Mouse (Mus musculus): Measurements from ENCODE around the gene Mef2c.

The Mef2c gene

GRCm38 (mm10) chr13:83610124-83610523 is 106.3 kb downstream of the Mef2c start:
- DNase-seq (ENCODE audit: low spot score) = no peak

DNA sequence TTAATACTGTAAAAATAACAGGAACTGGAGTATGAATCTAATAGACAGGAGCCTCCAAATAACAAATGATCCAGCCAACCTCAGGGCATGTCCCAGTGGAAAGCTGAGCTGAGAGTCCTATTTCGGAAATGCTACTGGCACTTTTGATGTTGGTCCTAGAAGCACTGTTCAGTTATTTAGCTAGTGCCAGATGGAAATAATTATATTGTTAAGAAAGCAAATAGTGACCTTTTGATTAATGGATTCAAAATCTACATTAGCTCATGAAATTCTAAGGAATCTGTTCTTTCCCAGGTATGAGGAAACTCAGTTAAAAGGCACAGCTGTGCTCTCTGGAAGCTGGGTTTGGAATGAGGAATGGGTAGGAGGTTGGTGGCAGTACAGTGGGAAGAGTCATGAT is 108.4 kb downstream of the Mef2c start:
- DNase-seq (ENCODE audit: low spot score) = no peak

GRCm38 (mm10) chr13:83615875-83616274 is 112.0 kb downstream of the Mef2c start:
- DNase-seq (ENCODE audit: low spot score) = no peak

- no peak for DNase-seq (ENCODE audit: low spot score)
Measured at GRCm38 (mm10) chr13:83624651-83625050, 120.8 kb downstream of the Mef2c start.

DNA sequence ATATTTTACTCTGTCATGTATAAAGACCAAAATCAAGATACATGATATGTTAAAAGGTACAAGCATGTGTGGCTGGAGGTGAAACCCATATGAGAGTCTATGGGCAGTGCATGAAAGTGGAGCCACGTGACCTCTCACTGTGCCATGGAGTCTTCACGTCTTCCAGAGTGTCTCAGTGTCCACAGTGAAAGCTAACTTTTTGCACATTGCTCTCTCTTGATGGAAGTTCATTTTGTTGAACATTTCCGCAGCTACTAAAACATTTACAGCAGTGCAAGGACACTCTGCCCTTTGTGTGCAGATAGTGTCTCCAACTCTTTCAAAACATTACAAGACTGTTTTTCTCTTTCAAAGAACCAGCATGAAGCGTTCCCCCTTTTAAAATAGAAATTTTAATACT is 123.6 kb downstream of the Mef2c start:
- no peak for DNase-seq (ENCODE audit: low spot score)

- no peak for DNase-seq (ENCODE audit: low spot score)
Measured at GRCm38 (mm10) chr13:83628139-83628538, 124.3 kb downstream of the Mef2c start.

DNA sequence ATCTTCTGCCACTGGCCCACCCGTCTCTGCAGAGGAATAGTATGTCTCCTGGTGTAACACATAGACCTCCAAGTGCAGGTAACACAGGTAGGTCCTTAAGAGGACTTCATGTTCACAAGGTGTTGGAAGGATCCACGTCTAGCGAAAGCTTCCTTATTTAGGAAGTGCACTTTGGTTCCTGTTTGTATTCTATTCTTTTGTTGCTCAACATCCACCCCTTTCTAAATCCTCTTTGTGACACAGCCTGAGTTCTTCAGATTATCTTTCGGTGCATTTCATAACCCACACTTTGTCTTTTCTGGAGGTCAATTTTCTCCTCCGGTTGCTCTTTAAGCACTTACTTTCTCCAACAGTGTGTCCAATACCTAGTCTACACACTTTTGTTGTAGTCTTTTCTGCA is 129.3 kb downstream of the Mef2c start:
- DNase-seq (ENCODE audit: low spot score) = no peak

- no peak for DNase-seq (ENCODE audit: low spot score)
Measured at GRCm38 (mm10) chr13:83635218-83635617, 131.4 kb downstream of the Mef2c start.

DNA sequence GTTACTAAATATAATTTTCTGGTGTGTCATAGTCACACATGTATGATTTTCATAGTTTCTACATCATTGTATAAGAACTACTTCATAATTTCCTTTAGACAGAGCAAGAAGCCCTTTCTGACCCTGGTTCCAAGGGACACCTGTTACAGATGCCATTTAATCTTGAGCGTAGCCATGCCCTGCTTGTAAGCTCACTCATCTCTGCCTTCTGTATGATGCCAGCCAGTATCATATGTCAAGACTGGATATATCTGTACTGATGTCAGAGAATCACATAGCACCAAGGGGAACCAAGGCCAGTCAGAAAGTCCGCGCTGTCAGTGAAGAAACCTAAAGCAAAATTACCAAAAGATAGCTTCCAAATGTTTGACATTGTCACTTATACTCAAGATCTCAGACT is 133.8 kb downstream of the Mef2c start:
- DNase-seq (ENCODE audit: low spot score) = no peak

- no peak for DNase-seq (ENCODE audit: low spot score)
Measured at GRCm38 (mm10) chr13:83638735-83639134, 134.9 kb downstream of the Mef2c start.

- no peak for DNase-seq (ENCODE audit: low spot score)
Measured at GRCm38 (mm10) chr13:83649051-83649450, 145.2 kb downstream of the Mef2c start.

- no peak for DNase-seq (ENCODE audit: low spot score)
Measured at GRCm38 (mm10) chr13:83649795-83650476, 146.1 kb downstream of the Mef2c start.

DNA sequence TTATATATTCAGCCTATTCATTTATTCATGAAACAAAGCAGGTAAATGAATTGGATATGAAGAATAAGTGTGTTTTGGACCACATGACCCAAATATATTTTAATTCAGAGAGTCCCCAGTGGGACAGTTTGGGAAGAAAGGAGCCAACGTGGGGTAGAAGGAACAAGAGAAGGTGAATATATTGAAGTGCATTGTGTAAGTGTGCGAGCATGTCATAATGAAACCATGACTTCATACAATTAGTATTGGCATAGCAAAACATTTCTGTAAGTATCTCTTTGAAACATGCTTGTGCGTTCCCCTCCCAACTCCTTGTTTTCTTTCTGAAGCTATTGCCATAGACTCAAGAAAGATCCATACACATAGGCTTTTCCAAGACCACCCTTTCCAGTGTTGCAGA is 147.0 kb downstream of the Mef2c start:
- DNase-seq (ENCODE audit: low spot score) = no peak

DNA sequence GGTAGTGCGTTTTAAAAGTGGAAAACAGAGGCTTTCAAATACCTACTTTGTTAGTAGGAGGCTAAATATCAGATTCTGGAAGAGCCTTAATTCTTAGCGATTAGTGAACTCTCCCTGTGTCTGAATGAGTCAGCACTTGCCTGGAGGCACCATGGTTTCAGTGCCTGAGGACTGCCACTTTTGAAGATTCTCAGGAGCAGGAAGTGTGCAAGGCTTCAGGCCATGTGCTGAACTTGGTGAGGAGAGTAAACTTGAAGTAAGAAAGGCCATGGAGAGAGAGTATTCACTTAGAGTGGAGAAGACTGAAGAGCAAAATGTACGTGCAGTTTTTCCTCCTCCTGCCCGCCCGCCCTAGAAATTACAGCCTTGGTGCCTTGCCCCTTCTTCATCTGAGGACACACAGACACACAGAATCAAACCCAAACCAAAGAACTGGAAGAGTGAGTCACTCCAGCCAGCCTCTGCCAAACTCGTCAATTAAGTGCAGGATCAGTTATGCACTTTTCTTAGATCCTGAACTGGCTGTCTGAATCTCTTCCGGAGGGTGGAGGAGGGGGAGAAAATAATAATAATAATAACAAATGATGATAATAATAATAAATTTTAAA is 148.2 kb downstream of the Mef2c start:
- DNase-seq (ENCODE audit: low spot score) = no peak

DNA sequence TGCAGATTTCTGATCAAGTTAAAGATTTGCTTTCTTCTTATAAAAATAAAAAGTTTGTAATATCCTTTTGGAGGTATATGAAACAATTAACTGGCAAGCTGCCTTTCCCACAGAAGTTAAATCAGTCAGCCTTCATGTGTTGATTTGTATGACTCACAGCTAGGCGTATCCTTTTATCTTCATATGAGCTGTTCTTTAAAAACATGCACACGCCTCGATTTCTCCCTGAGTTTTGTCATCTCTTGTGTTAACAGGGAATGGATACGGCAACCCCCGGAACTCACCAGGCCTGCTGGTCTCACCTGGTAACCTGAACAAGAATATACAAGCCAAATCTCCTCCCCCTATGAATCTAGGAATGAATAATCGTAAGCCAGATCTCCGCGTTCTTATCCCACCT is 148.7 kb downstream of the Mef2c start:
- DNase-seq (ENCODE audit: low spot score) = no peak

DNA sequence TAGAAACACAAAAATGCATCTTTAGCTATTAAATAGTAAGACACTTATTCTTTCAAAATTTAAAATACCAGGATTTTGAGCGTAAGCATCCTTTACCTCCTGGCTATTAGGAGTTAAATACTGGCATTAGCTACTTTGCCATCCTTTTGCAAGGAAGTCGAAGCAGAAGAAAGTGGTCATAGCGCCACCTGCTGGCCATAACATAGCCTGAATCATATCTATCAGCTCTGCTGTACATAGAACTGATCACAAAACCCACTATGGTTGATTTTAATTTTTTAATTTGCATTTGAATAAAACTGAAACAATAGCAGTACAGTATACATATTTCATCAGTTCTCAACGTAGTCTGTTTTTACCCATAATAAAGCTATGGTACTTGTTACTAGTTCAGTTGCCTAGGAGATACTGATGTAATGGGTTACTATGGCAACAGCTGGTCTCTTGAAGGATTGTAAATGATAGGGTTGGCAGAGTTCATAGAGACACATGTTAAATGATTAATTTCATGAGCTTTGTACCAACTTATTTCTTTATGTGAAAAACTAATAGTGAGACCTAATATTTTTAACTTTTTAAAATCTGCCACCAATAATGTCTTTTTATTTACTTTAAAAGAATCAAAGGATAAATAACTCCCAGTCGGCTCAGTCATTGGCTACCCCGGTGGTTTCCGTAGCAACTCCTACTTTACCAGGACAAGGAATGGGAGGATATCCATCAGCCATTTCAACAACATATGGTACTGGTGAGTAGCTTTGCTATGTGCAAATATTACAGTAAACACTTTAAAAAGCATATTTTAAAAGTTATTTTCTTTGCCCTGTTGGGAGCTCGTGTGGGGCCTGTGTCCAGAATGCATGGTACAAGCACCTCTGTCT is 151.3 kb downstream of the Mef2c start:
- DNase-seq (ENCODE audit: low spot score) = peak; percentile 57

GRCm38 (mm10) chr13:83656094-83656493 is 152.3 kb downstream of the Mef2c start:
- no peak for DNase-seq (ENCODE audit: low spot score)

- peak; percentile 12 for DNase-seq (ENCODE audit: low spot score)
Measured at GRCm38 (mm10) chr13:83656773-83657172, 152.9 kb downstream of the Mef2c start.

DNA sequence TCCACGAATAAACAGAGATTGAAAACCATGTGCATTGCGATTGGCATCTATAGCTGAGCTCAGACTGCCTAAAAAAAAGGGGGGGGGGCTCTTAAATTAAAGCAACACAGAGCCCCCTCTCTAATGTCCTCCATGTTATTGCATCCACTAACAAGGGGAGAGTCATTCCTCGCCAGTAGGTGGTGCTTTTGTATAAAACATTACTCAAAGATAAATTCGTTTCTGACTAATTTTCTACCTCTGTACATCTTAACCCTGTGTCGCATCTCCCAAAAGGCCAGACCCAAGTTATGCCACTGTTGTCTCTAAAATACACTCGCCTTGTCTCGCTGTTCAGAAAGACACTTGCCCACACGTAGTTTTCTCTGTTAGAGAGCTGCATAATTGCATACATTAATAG is 156.9 kb downstream of the Mef2c start:
- no peak for DNase-seq (ENCODE audit: low spot score)

- no peak for DNase-seq (ENCODE audit: low spot score)
Measured at GRCm38 (mm10) chr13:83661166-83661565, 157.3 kb downstream of the Mef2c start.

GRCm38 (mm10) chr13:83662089-83662551 is 158.3 kb downstream of the Mef2c start:
- no peak for DNase-seq (ENCODE audit: low spot score)

GRCm38 (mm10) chr13:83666179-83666578 is 162.3 kb downstream of the Mef2c start:
- DNase-seq (ENCODE audit: low spot score) = no peak

- no peak for DNase-seq (ENCODE audit: low spot score)
Measured at GRCm38 (mm10) chr13:83667051-83667450, 163.2 kb downstream of the Mef2c start.
